Mouse (Mus musculus) kidney, adult 2 months (tissue): ENCODE results near the gene Prorsd1.

Experiments
- CTCF ChIP-seq: fragments of 200-500 bp; conservative IDR thresholded peaks from 2 replicates; pipeline ENCODE4 v1.5.1; 2011; ENCODE audit warnings: low read depth, mild to moderate bottlenecking, control low read depth, low read length, moderate library complexity, mixed read lengths; ENCODE audit not compliant: insufficient read depth, insufficient read length
- POLR2A ChIP-seq: fragments of 200-500 bp; IDR thresholded peaks from one replicate; pipeline ENCODE4 v1.6.1; 2011; ENCODE audit warnings: low read depth, low read length, control low read depth

GRCm38 (mm10) chr11:29547249-29547751 is 32.5 kb upstream of the Prorsd1 start:
- TF ChIP-seq CTCF (no peak), POLR2A (no peak)
